Mouse (Mus musculus): Measurements from ENCODE around the gene Gm8890. TPM values are rescaled to one million over a fixed set of nuclear protein-coding genes. Genes with fewer than 3 reads are reported as not detected.
"Not testable (repeated sequence)": the region's sequence is repeated elsewhere in the genome, so short reads cannot be mapped to it uniquely, and the experiment has no call there.

Gm8890 gene
- total RNA-seq (2021) (not detected), polyA plus RNA-seq (2012; rRNA removed) (not detected in 2 replicates)
- long read RNA-seq = 0 reads

- DNase-seq = not testable (repeated sequence)
Observed at GRCm38 (mm10) chr5:11255733-11256132, at the start of gene Gm8890. Gene Gm8890, plus strand, starts transcription at chr5:11256033.

- not testable (repeated sequence) for DNase-seq
Observed at GRCm38 (mm10) chr5:11256221-11256620, 388 bp downstream of the Gm8890 start.

Other genes starting within 250 kb of the Gm8890 start
- gene Gm8879, start 128.4 kb upstream of the Gm8890 start, total RNA-seq (2021) = not detected
- gene Gm8879, start 128.4 kb upstream of the Gm8890 start, polyA plus RNA-seq (2012; rRNA removed) = not detected in 2 replicates
- not detected for gene Gm5861, start 73.0 kb upstream of the Gm8890 start, total RNA-seq (2021)
- gene Gm5861, start 73.0 kb upstream of the Gm8890 start, polyA plus RNA-seq (2012; rRNA removed) = not detected in 2 replicates
- gene Speer1, start 85.5 kb downstream of the Gm8890 start, total RNA-seq (2021) = not detected
- not detected in 2 replicates for gene Speer1, start 85.5 kb downstream of the Gm8890 start, polyA plus RNA-seq (2012; rRNA removed)
- gene Gm8897, start 160.4 kb downstream of the Gm8890 start, total RNA-seq (2021) = not detected
- gene Gm8897, start 160.4 kb downstream of the Gm8890 start, polyA plus RNA-seq (2012; rRNA removed) = not detected in 2 replicates
- not detected for gene Gm8906, start 246.7 kb downstream of the Gm8890 start, total RNA-seq (2021)
- gene Gm8906, start 246.7 kb downstream of the Gm8890 start, polyA plus RNA-seq (2012; rRNA removed) = not detected in 2 replicates